Mouse (Mus musculus) thymus, postnatal 14 days (tissue): ENCODE measurements around the gene Atxn7.
A peak's percentile ranks its signal among the peaks of the same experiment; 100 is the strongest.
"Not testable (repeated sequence)": the region's sequence is repeated elsewhere in the genome, so short reads cannot be mapped to it uniquely, and the experiment has no call there.

Source experiments
- DNase-seq: peaks from one replicate; pipeline ENCODE4 v3.0.0; 2021

The Atxn7 gene

DNA sequence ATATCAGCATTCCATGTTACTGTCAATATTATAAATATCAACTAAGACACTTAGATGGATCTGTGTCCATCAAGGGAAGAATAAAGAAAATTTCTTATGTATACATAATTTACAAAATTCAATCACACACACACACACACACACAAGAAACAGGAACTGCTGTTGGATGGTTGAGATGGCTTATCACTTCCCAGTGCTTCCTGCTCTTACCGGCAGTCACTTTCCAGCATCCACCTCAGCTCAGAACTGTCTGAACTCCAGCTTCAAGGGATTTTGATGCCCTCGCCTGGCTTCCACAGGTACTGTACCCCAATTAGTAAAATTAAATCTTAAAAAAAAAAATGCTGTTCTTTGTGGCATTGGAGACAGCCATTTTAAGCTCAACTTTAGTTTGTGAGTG lies 27.2 kb downstream of the Atxn7 start:
- no peak for DNase-seq

DNA sequence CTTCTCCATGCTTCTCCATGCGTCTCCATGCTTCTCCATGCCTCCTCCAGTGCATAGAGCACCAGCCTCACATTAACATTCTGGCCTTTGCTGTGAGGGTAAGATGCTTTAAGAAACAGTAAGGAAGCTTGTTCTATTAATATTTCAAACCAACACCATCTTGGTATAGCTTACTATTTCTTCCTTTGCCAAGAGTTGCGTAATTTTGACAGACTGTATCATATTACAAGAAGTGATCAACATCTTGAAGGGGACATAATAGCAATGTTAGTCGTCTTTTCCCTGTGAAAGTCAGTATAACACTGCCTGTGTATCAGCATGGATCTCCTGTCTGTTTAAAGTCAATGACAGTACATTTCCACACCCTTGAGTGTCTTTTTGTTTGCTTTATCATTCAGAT lies 29.5 kb downstream of the Atxn7 start:
- no peak for DNase-seq

DNA sequence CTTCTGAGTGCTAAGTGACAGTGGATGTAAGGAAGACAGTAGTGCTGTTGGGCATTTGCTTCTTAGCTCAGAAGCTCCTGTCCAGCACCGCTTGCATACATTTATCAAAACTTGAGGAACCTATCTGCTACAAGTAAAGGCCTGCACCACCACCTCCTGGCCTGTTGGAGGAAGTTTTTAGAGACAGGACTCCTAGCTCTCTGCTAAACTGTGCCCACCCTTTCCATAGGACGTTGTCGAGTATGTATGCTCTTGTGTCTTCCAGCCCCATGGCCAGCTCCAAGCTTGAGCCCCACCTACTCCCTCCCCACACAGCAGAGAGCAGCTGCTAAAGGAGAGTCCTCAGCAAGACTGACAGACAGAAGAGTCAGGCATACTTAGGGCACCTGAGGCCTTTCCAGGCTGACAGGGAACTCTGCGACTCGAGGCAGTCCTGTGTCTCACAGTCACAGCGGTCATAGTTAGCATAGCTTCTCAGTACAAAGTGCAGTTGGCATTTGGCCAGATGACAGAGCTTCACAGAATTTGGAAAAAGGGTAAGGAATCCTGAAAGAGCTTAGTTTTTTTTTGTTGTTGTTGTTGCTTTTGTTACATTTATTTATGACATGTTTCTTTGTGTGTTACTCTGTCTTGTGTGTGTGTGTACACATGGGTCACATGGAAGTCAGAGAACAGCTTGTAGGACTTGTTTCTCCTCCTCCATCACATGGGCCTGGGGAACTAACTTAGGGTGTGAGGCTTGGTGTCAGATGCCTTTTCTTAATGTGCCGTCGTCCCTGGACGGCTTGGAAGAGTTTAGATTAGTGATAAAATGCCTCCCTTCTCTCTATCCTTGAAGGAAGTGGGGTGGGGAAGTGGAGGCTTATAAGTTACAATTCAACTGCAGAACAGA lies 34.2 kb downstream of the Atxn7 start:
- no peak for DNase-seq

DNA sequence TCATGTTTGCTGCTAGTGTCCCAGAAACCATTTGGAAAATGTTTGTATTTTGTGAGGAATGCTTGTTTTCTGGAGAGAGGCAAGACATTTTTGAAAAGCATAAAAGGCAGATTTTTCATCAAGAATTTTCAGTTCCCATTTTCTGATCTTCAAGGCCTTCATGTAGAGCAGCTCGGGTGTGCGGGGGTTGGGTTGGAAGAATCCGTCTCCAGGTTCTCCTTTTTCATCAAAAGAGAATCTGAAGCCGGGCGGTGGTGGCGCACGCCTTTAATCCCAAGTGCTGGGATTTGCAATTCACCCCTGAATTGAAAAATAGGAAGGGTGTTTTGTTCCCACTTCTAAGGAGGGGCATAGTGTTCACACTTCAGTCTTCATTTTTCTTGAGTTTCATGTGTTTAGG lies 41.5 kb downstream of the Atxn7 start:
- no peak for DNase-seq

DNA sequence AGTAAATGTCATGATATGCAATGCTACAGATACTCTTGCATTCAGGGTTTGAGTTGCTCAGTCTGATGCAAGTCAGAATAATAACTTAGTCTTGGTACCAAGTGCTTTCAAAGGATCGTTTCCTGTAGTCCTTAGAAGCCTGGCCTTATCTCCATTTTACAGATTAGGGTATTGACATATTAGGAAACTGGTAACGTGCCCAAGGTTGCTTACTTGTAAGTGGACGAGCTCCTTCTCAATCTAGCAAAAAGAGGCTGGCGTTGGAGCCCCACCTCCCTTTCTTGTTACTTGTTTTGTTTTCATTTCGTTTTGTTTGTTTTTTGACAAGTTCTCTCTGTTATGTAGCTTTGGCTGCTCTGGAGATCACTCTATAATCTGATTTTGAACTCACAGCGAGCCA lies 48.5 kb downstream of the Atxn7 start:
- no peak for DNase-seq

DNA sequence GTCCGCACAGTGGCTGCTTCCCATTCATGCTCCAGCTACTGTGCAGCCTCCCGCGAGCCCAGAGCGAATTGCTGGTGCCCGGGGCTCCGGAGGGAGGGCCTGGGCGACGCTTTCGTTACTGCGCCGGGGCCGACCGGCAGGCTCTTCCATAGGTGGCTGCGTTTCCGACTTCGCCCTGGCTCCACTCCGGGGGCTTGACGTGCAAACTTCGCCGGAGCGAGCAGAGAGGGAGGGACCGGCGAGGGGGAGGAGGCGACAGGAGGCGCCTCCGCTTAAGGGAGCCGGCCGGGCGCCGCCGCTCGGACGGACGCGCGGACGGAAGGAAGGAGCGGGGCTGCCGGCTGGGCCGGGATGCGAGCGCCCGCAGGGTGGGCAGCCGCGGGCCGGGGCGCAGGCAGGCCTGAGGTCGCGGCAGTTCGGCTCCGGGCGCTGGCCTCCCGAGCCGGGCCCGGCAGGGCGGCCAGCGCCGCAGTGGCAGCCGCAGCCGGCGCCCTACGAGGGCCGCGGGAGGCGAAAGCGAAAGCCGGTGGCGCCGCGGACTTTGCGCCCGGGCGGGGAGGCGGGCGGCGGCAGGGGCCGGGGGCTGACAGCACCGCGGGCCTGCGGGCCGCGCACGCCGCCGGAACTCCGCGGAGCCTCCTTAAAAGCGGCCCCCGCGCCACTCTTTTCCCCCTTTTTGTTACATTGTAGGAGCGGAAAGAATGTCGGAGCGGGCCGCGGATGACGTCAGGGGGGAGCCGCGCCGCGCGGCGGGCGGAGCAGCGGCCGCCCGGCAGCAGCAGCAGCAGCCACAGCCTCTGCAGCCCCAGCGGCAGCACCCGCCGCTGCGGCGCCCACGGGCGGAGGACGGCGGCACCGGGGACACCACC lies 51.4 kb downstream of the Atxn7 start:
- peak; percentile 89 for DNase-seq

DNA sequence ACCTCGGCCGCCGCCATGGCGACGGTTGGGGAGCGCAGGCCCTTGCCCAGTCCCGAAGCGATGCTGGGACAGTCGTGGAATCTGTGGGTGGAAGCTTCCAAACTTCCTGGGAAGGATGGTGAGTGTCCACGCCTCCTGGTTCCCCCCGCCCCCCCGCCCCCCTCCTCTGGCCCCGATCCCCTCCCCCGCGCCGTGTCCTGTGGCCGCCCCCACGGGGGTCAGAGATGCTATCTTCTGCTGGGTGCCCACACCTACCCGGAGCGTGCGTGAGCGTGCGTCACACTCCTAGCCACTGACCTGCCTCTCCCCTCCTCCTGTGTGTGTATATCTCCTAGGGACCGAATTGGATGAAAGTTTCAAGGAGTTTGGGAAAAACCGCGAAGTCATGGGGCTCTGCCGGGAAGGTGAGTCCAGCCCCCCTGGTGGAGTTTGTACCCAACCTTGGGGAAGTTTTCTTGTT lies 52.0 kb downstream of the Atxn7 start:
- no peak for DNase-seq

DNA sequence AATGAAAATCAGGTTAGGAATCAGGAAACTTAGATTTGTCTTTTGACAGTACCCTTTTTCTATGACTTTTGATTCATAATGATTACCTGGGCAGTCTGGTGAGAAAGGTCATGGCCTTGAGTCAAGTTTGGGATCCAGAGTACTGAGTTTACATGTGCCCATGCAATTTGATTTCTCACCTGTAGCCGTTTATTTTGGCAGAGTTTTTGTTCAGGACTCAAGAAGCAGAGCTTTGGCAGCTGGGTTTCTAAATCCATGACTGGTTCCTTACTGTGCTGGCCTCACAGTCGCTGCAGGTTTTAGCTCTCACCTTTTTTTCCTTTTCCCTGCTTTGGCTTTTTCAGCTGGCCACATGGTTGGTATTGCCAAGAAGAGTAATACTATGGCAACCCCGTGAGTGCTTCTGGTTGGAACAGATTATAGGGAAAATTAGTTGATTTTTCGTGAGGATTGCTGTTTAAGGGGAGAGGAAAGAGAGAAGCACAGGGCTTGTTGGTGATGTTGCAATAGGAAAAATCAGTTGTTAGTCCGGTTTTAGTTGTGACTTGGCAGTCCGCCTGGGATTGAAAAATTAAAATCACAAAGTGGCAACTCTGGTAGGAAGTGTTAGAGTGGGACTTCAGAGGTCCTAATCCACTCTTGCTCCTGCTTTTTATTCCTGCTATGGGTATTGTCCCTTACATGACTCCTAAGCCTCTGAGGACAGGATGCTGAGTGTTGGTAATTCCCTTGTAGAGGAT lies 53.6 kb downstream of the Atxn7 start:
- no peak for DNase-seq

DNA sequence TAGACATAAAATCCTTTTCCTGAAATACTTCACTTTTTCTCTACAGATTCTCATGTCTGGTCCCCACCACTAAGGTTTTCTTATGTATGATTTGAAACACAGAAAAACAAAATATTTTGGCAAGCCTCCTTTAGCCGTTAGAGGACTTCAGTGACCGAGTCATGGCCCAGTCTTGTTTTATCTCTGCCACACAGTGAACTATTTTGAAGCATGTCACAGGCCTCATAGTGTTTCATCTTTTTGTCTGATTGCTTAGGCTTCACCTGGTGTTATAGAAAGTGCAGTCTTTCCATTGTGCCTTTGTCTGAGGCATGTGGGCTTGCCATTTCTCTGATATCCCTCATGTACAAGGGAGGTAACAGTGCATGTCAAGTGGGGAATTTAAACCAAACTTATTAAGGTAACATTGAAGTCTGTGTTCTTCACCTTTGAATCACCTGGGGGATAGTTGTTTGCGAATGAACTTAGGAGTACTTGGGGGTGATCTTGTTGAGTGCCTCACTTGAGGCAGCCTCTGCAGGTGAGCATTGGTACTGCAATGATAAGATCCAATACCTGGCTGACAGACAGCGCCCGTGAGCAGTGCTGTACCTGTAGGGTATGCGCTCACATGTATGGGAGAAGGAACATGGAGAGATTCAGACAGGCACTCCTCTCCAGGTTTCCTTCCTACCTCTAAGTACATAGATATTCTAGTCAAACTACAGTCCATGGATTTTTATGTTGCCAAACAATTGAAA lies 58.1 kb downstream of the Atxn7 start:
- peak; percentile 71 for DNase-seq

DNA sequence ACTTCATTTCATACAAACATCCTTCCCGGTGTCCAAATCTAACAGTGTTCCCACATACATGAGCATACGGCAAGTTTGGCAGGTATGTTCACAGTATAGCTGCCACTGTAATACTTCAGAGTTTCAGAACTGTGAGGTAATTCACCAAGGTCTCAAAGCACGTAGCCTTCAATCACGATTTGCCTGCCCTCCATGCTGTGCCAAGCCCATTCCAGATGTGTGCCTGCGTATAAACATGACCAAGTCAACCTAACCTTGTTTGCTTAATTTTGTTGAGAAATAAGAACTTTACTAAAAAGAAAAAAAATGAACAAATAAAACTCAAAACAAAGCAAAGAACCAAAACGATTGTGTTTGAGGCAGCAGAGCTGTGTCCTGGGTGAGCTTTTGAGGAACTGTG lies 60.0 kb downstream of the Atxn7 start:
- DNase-seq, result no peak

DNA sequence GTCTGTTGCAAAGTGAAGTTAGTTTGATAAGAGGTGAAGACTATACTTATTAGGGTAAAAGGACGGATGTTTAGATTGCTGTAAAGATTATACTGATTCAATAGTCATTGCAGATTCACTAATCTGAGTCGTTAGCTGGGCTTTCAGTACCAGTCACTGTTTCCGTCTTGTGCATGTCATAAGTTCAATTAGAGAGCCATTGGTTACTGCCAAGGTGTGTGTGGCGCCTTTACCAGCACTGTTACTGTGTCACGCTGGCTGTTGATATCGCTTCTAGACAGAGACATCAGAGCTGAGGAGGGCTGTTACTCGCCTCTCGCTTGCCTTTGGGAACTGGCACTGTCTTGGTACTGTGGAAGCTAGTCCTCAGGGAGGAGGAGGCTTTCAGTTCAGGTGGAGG lies 64.6 kb downstream of the Atxn7 start:
- no peak for DNase-seq

DNA sequence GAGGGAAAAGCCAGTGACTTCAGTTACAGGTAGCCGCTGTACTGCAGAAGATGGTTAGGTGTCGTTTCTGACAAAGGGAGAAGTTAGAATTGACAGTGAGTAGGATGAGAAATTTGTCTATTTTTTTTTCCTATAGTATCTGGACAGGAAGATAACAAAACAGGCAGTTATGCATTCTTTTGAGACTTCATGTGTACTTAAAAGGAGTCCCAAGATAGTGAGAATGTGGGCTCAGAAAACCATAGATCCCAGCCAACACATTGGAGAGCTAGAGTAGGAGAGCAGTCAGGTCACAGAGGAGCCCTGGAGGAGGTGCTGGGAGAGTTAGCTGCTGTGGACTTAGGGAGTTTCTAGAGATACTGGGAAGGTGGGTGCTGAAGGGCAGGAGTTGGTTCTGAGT lies 69.4 kb downstream of the Atxn7 start:
- DNase-seq, result no peak

DNA sequence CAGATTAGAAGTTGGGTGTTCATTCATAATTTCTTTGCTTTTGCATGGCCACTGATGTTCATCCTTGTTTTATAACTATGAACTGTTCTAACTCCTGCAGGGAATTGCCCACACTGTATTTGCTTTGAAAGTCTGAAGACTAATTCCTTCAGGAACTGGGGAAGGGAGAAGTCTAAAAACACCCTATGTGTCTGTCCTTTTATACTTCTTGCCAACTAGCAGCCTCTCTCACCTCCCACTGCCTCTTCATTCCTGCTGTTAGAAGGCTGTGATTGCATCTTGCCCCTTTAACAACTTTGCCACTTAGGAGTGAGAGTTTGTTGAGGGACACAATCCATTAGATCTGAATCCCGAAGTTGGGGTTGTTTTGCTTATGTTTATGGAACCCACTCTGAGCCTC lies 71.6 kb downstream of the Atxn7 start:
- no peak for DNase-seq

DNA sequence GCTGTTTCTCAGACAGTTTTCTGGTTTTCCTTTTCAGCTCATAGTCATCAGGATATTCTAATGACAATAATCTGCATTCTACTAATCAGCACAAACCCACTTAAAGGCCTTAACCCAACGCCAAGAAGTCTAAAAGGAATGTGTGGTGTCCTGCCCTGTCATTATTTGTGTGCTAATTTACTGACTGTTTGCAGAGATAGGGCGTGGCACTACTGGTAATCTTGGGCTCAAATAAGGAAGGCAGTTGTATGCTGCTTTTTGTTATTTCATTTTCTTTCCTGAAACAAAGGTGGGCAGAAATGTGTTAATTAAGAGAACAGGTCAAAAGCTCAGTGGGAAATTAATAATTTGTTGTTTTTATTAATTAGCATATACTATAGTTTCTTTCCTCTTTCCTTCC lies 75.1 kb downstream of the Atxn7 start:
- DNase-seq, result no peak

DNA sequence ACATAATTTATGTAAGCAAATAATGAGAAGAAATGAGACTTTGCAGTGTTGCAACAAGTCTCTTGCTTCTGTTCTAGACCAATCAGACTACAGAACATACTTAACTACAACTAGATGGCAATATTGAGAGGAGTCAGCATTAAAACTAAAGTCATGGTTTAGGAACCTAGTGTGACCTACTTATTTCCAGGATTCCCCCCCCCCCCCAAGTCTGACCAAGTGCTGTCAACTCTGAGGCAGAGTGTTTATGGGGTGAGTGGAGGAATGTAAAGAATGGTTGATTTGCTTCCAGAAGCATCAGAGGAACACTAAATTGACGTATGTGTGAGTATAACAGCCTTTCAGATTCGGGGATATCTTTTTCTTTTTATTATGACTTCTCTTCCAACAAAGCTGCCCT lies 77.0 kb downstream of the Atxn7 start:
- no peak for DNase-seq

DNA sequence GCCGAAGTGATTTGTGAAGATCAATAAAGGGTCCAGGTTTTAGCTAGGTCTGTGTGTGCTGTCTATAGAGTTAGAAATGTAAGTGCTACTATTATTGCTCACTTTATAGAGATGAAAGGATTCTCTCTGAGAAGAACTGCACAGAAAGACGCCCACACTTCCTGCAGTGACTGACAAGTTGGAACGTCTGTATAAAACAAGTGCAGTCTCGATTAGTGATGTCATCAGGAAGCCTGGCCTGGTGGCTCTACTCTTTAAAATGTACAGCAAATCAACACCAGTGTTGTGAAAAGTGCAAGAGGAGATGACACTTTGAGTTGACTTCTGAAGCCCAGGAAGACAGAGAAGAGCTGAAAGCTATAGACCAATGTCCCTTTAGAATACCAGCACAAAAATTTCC lies 81.1 kb downstream of the Atxn7 start:
- DNase-seq, result peak; percentile 30

DNA sequence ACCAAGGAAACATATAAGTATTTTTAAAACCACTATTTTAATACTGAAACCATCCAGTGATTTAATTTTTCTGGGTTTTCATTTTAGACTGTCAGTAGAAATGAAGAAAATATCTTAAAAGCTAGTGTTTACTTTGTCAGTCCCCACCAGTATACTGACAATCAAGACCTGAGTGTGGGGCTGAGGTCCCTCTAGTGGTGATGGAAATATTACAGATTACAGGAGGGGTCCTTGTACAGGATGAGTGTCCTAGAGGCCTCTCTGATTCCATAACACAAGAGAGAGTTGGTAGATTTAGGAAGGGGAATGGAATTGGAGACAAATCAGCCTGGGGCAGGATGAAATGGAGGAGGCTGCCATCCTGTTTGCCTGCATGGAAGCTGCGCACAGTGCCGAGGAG lies 93.1 kb downstream of the Atxn7 start:
- peak; percentile 53 for DNase-seq

DNA sequence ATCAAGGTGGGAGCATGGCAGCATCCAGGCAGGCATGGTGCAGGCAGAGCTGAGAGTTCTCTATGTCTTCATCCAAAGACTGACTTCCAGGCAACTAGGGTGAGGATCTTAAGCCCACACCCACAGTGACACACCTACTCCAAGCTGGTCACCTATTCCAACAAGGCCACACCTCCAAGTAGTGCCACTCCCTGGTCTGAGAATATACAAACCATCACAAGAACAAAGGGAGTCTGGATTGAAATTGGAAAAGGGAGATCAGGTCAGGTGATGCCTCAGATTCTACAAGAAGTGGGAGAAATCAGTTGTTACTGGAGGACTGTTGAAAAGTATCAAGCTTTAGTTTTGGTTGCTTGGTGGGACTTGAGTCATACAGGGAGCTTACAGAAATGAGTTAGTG lies 98.4 kb downstream of the Atxn7 start:
- not testable (repeated sequence) for DNase-seq

DNA sequence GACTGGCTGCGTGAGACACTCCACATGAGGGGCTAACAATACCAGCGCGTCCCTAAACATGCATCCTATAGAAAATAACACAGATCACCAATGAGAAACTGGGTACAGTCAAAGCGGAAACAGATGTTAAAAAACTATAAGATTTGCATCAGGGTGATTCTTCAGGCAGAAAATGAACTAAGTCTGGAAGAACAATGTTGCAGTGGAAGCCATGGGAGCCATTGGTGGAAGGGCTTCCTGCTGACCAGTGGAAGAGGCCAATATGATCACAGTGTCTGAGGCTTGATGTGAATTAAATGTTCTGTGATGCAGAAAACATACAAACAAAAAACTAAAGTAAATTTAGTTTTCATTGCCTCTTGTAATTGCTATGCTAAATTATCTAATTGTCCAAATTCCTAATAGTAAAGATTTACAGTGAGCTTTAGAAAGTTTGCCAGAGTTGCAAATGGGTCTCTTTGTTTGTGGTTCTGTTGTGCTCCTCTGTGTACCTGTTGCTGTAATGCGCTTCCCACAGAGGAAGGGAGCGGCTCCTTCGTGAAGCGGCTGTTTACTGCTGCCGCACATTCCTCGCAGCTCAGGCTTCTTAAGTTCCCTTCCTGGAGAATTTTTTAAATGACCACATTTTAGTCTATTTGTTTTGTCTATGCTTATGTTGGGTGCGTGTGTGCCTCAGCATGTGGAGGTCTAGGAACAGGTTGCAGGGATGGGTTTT lies 101.4 kb downstream of the Atxn7 start:
- DNase-seq, result no peak

DNA sequence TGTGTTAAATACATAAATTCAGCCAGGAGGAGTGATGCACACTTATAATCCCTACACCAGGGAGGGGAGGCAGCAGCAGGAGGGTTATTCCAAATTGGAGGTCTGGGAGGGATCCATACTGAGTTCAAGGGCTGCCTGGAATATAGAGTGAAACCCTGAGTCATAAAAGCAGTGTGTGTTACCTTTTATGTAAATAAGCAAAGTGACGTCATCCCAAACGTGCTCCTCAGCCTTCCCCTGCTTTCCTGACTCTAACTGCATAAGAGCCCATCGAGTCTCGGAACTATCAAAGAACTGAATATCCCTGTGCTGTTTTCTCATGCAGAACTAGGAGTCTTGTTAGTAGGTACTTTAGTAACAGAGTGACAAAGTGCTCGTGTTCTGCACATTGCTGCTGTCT lies 102.1 kb downstream of the Atxn7 start:
- no peak for DNase-seq

DNA sequence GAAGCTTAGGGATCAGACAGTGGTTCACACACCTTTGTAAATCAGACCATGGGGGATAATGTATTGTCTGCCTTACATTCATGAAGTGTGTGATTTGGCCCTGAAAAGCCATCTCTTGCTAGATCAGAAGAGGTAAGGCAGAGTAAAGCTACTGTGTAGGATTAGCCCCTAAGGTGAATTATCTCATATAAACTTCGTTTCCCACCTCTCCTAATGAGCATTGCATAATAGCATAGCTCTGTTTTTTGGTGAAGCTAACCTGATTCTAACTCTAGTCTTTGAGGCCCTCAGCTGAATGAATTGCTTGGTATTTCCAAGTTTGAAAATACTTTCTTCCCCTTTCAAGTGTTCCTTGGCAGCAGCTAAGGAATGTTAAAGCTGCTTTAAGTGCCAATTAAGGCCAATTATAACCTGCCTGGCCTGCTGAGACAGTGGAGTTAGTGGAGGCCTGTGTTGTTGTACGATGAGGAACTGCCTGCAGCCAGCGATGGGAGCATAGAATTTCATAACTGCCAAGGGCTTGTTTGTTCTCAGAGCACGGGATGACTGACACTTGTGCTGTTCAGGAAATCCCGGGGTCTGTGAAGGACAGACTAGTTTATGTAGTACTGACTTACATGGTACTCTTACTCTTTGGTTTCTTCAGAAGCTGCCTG lies 103.4 kb downstream of the Atxn7 start:
- DNase-seq, result peak; percentile 26
